Mouse (Mus musculus) cortical plate, adult 2 months (tissue): ENCODE measurements around the gene Zbtb9.

Experiments used
- CTCF ChIP-seq: fragments of 200-500 bp; IDR thresholded peaks from 2 replicates; pipeline ENCODE4 v1.5.1; 2011; ENCODE audit warnings: mild to moderate bottlenecking, control low read depth, low read length; ENCODE audit not compliant: insufficient read depth; ENCODE audit errors: extremely low read depth
- POLR2A ChIP-seq: fragments of 200-500 bp; IDR thresholded peaks from 2 replicates; pipeline ENCODE4 v1.6.1; 2011; ENCODE audit warnings: mild to moderate bottlenecking, low read length, control low read depth; ENCODE audit not compliant: insufficient read depth; ENCODE audit errors: extremely low read depth

DNA sequence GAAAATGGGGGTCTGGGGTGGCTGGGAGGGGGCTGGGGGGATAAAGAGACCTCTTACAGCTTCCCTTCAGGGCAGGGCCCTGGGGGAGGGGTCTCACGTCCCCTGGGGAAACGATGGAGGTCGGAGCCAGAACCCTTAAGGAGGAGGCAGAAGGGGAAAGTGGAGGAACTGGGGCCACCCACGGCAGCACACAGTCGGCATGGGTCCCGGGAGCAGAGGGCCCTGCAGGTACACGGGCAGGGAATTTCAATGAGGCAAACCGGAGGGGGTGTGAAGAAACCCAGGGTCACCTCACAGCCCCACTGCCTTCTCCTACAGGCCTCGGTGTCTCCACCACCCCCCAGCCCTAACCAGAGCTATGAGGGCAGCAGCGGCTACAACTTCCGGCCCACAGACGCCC lies 36.5 kb upstream of the Zbtb9 start:
- no peak for TF ChIP-seq CTCF
- TF ChIP-seq POLR2A = no peak
